Mouse (Mus musculus): Measurements from ENCODE around the gene Higd1a. TPM values are rescaled to one million over a fixed set of nuclear protein-coding genes. Genes with fewer than 3 reads are reported as not detected.
A peak's percentile ranks its signal among the peaks of the same experiment; 100 is the strongest.

Higd1a gene
- polyA plus RNA-seq, 1 experiment from 2014 or later: 144 TPM

- Histone ChIP-seq H3K4me1 (replicated peaks) (no peaks in the 10 kb centered on the region), H3K9me3 (no peaks in the 10 kb centered on the region), H3K9ac (no peak overlapping the region), H3K27ac (no peak overlapping the region), H3K36me3 (peaks cover 44% of the 10 kb centered on the region), H3K4me3 (no peak overlapping the region), H3K27me3 (no peaks in the 10 kb centered on the region), H3K4me2 (no peak overlapping the region)
- ATAC-seq (ENCODE audit: low FRiP score): no peak
- 85% methylated on average over 5 of the region's 5 CpGs for WGBS
These were observed 10.3 kb downstream of the Higd1a start for GRCm38 (mm10) chr9:121847842-121848241.

- no peak overlapping the region for H3K9ac ChIP-seq
- no peaks in the 10 kb centered on the region for H3K9me3 ChIP-seq
- no peak overlapping the region for H3K27ac ChIP-seq
- H3K4me3 ChIP-seq: no peak overlapping the region
- H3K4me2 ChIP-seq: no peak overlapping the region
- H3K36me3 ChIP-seq: peaks cover 44% of the 10 kb centered on the region
- WGBS: 95% methylated on average over 4 of the region's 4 CpGs
- no peaks in the 10 kb centered on the region for H3K27me3 ChIP-seq
- no peak for ATAC-seq (ENCODE audit: low FRiP score)
- H3K4me1 ChIP-seq (replicated peaks): no peaks in the 10 kb centered on the region
These were observed 11.0 kb downstream of the Higd1a start for GRCm38 (mm10) chr9:121847138-121847537.

GRCm38 (mm10) chr9:121846526-121847118 lies 11.5 kb downstream of the Higd1a start:
- WGBS: 51% methylated on average over 10 of the region's 10 CpGs
- H3K4me3 ChIP-seq: no peak overlapping the region
- no peaks in the 10 kb centered on the region for H3K9me3 ChIP-seq
- peak; percentile 36 for ATAC-seq (ENCODE audit: low FRiP score)
- H3K27ac ChIP-seq: no peak overlapping the region
- H3K4me1 ChIP-seq (replicated peaks): no peaks in the 10 kb centered on the region
- peaks cover 40% of the 10 kb centered on the region for H3K36me3 ChIP-seq
- no peak overlapping the region for H3K4me2 ChIP-seq
- H3K27me3 ChIP-seq: 0 out of 2 replicates have a peak, but pooled peaks cover 3% of the 10 kb centered on the region
- no peak overlapping the region for H3K9ac ChIP-seq

GRCm38 (mm10) chr9:121842914-121843313 lies 15.2 kb downstream of the Higd1a start:
- WGBS: 98% methylated on average over 2 of the region's 2 CpGs
- no peak overlapping the region for H3K27ac ChIP-seq
- H3K4me1 ChIP-seq (replicated peaks): peaks cover 10% of the 10 kb centered on the region
- no peak overlapping the region for H3K4me3 ChIP-seq
- no peaks in the 10 kb centered on the region for H3K9me3 ChIP-seq
- H3K4me2 ChIP-seq: no peak overlapping the region
- H3K27me3 ChIP-seq: 0 out of 2 replicates have a peak, but pooled peaks cover 5% of the 10 kb centered on the region
- H3K36me3 ChIP-seq: peaks cover 10% of the 10 kb centered on the region
- ATAC-seq (ENCODE audit: low FRiP score): no peak
- no peak overlapping the region for H3K9ac ChIP-seq

GRCm38 (mm10) chr9:121839622-121839965 lies 18.6 kb downstream of the Higd1a start:
- ATAC-seq (ENCODE audit: low FRiP score): peak; percentile 62; the same call in 1 of the 2 replicates
- H3K36me3 ChIP-seq: no peaks in the 10 kb centered on the region
- 0 out of 2 replicates have a peak, but pooled peaks cover 5% of the 10 kb centered on the region for H3K27me3 ChIP-seq
- H3K4me1 ChIP-seq (replicated peaks): peaks cover 10% of the 10 kb centered on the region
- 32% methylated on average over 7 of the region's 7 CpGs for WGBS
- H3K4me3 ChIP-seq: peak overlapping the region; percentile 53
- peak overlapping the region; percentile 72 for H3K9ac ChIP-seq
- H3K4me2 ChIP-seq: peak overlapping the region; percentile 65
- no peaks in the 10 kb centered on the region for H3K9me3 ChIP-seq
- no peak overlapping the region for H3K27ac ChIP-seq

GRCm38 (mm10) chr9:121838829-121839621 lies 19.1 kb downstream of the Higd1a start, which contains the start of gene Ccdc13:
Ccdc13 (minus strand) TSS chr9:121839461.
- no peak within 1 kb of the TSS for H3K27ac ChIP-seq
- 0 out of 2 replicates have a peak, but pooled peaks cover 5% of the 10 kb centered on the region for H3K27me3 ChIP-seq
- peak within 1 kb of the TSS; percentile 53 for H3K4me3 ChIP-seq
- peak; percentile 90 for ATAC-seq (ENCODE audit: low FRiP score)
- peak within 1 kb of the TSS; percentile 65 for H3K4me2 ChIP-seq
- H3K4me1 ChIP-seq (replicated peaks): peaks cover 10% of the 10 kb centered on the region
- peak within 1 kb of the TSS; percentile 72 for H3K9ac ChIP-seq
- no peaks in the 10 kb centered on the region for H3K36me3 ChIP-seq
- WGBS: 3% methylated on average over 61 of the region's 61 CpGs
- H3K9me3 ChIP-seq: no peaks in the 10 kb centered on the region; the same call in 1 of the 2 replicates

- WGBS: 93% methylated on average over 6 of the region's 6 CpGs
These were observed 20.2 kb downstream of the Higd1a start for GRCm38 (mm10) chr9:121838008-121838407.

GRCm38 (mm10) chr9:121833825-121834224 lies 24.3 kb downstream of the Higd1a start:
- Histone ChIP-seq H3K9ac (no peak overlapping the region), H3K4me2 (no peak overlapping the region), H3K27me3 (no peaks in the 10 kb centered on the region), H3K36me3 (no peaks in the 10 kb centered on the region), H3K4me3 (no peak overlapping the region), H3K4me1 (replicated peaks) (peaks cover 3% of the 10 kb centered on the region), H3K9me3 (no peaks in the 10 kb centered on the region; the same call in 1 of the 2 replicates), H3K27ac (no peak overlapping the region)
- no peak for ATAC-seq (ENCODE audit: low FRiP score)
- WGBS: 85% methylated on average over 11 of the region's 11 CpGs

More at GRCm38 (mm10) chr9:121838008-121838407, 20.2 kb downstream of the Higd1a start:
- Histone ChIP-seq H3K9ac (no peak overlapping the region), H3K36me3 (no peaks in the 10 kb centered on the region), H3K4me1 (replicated peaks) (peaks cover 10% of the 10 kb centered on the region), H3K9me3 (no peaks in the 10 kb centered on the region; the same call in 1 of the 2 replicates), H3K27ac (no peak overlapping the region), H3K4me2 (no peak overlapping the region), H3K27me3 (0 out of 2 replicates have a peak, but pooled peaks cover 5% of the 10 kb centered on the region), H3K4me3 (no peak overlapping the region)
- ATAC-seq (ENCODE audit: low FRiP score): no peak

GRCm38 (mm10) chr9:121830956-121831293 lies 27.2 kb downstream of the Higd1a start:
- 32% methylated on average over 6 of the region's 6 CpGs for WGBS
- ATAC-seq (ENCODE audit: low FRiP score): 0 out of 2 replicates have a peak, but pooled peaks have one; percentile 32
- no peaks in the 10 kb centered on the region; the same call in 1 of the 2 replicates for H3K9me3 ChIP-seq
- no peaks in the 10 kb centered on the region for H3K36me3 ChIP-seq
- H3K27ac ChIP-seq: no peak overlapping the region
- no peaks in the 10 kb centered on the region for H3K27me3 ChIP-seq
- no peak overlapping the region for H3K4me2 ChIP-seq
- H3K4me3 ChIP-seq: no peak overlapping the region
- no peak overlapping the region for H3K9ac ChIP-seq
- no peaks in the 10 kb centered on the region for H3K4me1 ChIP-seq (replicated peaks)

- H3K27me3 ChIP-seq: no peaks in the 10 kb centered on the region
- no peak overlapping the region for H3K27ac ChIP-seq
- WGBS: 73% methylated on average over 6 of the region's 6 CpGs
- H3K4me3 ChIP-seq: no peak overlapping the region
- no peak overlapping the region for H3K9ac ChIP-seq
- ATAC-seq (ENCODE audit: low FRiP score): peak; percentile 56
- no peaks in the 10 kb centered on the region for H3K4me1 ChIP-seq (replicated peaks)
- no peaks in the 10 kb centered on the region for H3K36me3 ChIP-seq
- no peak overlapping the region for H3K4me2 ChIP-seq
- no peaks in the 10 kb centered on the region; the same call in 1 of the 2 replicates for H3K9me3 ChIP-seq
These were observed 27.8 kb downstream of the Higd1a start for GRCm38 (mm10) chr9:121830243-121830955.

- 76% methylated on average over 7 of the region's 7 CpGs for WGBS
- no peak for ATAC-seq (ENCODE audit: low FRiP score)
These were observed 28.7 kb downstream of the Higd1a start for GRCm38 (mm10) chr9:121829270-121829992.

More at GRCm38 (mm10) chr9:121829270-121829992, 28.7 kb downstream of the Higd1a start:
- H3K27ac ChIP-seq: no peak overlapping the region
- H3K4me2 ChIP-seq: no peak overlapping the region
- no peak overlapping the region for H3K4me3 ChIP-seq
- H3K36me3 ChIP-seq: no peaks in the 10 kb centered on the region
- H3K27me3 ChIP-seq: no peaks in the 10 kb centered on the region
- H3K9ac ChIP-seq: no peak overlapping the region
- H3K4me1 ChIP-seq (replicated peaks): no peaks in the 10 kb centered on the region
- no peaks in the 10 kb centered on the region; the same call in 1 of the 2 replicates for H3K9me3 ChIP-seq
